Mouse (Mus musculus): Measurements from ENCODE around the gene Usp2. TPM values are rescaled to one million over a fixed set of nuclear protein-coding genes. Genes with fewer than 3 reads are reported as not detected.

Usp2 gene
- total RNA-seq (2021), result 10 to 100 TPM; 30.2 to 31.9 TPM

- peak; percentile 99 for DNase-seq
- intact Hi-C loops (cut with DNase I), result loop anchor here (2.0 kb wide), 1 partner anchor 24 kb away; the partner anchor contains the start of gene Thy1
These were observed at the start of gene Usp2 for GRCm38 (mm10) chr9:44066785-44067225. Gene Usp2, plus strand, starts transcription at chr9:44067021.

DNA sequence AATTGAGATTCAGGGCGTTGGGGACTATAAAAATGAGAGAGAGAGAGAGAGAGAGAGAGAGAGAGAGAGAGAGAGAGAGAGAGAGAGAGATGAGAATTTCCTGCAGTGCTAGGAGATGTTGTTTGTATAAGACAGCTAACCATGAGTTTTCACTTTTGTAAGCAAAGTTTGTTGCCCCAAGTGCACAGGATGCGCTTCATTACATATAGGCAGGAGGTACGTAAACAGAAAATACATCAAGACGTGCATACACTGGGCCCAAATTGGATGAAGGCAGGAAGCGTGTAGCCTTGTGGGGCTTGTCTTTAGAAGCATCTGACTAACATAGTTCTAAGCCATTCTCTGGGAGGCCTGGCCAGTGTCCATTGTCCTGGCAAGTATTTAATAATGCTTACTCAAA, 49.0 kb upstream of the Usp2 start:
- intact Hi-C loops (cut with DNase I), result no loop called here
- DNase-seq, result no peak

DNA sequence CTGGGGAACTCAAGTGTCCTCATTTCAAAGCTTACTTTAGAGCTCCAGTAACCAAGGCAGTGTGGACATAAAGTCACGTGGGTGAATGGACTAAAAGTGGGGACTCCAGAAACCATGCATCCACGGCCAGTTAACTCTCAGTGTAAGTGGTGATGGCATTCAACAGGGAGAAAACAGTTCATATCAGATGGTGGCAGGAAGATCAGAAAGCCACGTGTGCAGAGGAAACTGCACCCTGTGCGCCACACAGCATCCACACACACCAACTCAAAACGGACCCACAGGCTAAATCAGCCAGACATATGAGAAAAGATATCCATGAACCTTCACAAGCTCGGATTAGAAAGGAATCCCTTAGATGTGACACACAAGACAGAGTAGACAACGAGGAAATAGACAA, 46.8 kb upstream of the Usp2 start:
- intact Hi-C loops (cut with DNase I), result no loop called here
- no peak for DNase-seq

DNA sequence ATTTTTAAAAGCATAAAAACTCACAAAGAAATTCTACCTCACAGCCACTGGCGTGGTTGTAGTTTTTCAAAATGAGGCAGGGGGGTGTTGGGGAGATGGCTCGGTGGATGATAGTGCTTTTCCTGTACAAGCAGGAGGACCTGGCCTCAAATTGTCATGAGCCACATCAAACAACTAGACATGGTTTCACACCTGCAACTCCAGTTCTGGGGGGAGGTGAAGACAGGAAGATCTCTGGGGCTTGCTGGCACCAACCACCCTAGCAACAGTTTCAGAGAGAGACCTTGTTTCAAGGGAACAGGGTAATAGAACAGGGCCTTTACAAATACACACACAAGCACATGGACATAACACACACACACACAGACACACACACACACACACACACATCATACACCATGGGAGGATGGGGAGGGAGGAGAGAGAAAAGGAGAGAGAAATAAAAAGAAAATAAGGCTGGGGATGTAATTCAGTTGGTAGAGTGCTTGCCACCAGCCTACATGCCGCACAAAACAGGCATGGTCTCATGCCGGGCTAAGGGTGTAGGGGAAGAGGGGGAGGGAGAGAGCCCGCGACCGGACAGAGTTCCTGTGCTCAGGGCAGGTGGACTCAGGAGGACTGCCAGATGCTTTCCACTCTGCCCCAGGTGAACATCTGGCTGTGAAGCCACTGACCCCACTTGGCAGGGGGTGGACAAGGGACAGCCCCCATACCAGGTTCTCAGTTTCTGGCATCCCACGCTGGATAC, 44.5 kb upstream of the Usp2 start:
- intact Hi-C loops (cut with DNase I), result no loop called here
- no peak for DNase-seq

GRCm38 (mm10) chr9:44024096-44024495, 42.7 kb upstream of the Usp2 start:
- DNase-seq, result no peak
- intact Hi-C loops (cut with DNase I), result no loop called here

- intact Hi-C loops (cut with DNase I), result no loop called here
- DNase-seq, result no peak
These were observed 37.1 kb upstream of the Usp2 start for GRCm38 (mm10) chr9:44029580-44030236.

DNA sequence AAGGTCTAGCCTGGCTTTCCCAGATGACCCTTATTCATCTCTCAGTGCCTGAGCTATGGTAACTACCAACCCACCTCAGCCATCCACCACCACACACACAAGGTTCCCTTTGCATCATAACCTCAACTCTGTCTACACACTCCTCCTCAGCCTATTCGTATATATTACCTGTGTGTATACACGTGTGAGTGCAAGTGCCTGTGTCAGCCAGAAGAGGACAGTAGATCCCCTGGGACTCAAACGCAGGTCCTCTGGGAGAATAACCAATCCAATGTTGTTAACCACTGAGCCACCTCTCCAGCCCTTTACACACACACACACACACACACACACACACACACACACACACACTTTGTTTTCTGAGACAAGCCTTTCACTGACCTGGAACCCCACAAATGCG, 36.2 kb upstream of the Usp2 start:
- intact Hi-C loops (cut with DNase I), result no loop called here
- DNase-seq, result no peak

- DNase-seq, result no peak
- intact Hi-C loops (cut with DNase I), result no loop called here
These were observed 35.7 kb upstream of the Usp2 start for GRCm38 (mm10) chr9:44031079-44031478.

DNA sequence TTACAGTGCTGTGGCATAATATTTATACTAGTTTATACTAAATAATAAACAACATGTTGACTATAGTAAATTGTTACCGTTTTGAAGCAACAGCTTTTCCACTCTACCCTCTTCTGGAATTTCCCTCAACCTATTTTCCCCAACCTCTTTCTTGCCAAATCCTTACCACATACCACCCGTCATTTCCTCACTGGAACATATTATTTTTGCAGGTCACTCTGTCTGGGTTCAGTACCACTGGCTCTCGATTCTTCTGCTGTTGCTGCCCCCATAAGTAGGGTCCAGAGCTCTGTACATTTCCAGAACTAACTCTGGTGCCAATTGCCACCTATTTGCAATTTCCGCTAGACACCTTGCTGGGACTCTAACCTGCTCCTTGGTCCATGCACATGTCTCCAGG, 34.9 kb upstream of the Usp2 start:
- intact Hi-C loops (cut with DNase I), result no loop called here
- DNase-seq, result no peak

DNA sequence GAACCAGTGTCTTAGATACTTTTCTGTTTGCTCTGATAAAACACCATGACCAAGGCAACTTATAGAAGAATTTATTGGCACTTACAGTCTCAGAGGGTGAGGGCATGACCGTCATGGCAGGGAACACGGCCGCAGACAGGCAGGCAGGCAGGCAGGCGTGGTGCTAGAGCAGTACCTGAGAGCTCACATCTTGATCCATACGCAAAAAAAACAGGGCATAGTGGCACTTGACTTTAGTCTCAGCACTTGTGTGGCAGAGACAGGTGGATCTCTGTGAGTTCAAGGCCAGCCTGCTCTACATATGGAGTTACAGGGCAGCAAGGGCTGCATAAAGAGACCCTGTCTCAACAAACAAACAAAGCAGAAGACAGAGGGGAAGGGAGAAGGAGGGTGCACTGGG, 33.5 kb upstream of the Usp2 start:
- DNase-seq, result no peak
- intact Hi-C loops (cut with DNase I), result no loop called here

GRCm38 (mm10) chr9:44033957-44034727, 32.7 kb upstream of the Usp2 start:
- no peak for DNase-seq
- intact Hi-C loops (cut with DNase I), result no loop called here

GRCm38 (mm10) chr9:44037106-44037505, 29.7 kb upstream of the Usp2 start:
- no peak for DNase-seq
- intact Hi-C loops (cut with DNase I), result no loop called here

DNA sequence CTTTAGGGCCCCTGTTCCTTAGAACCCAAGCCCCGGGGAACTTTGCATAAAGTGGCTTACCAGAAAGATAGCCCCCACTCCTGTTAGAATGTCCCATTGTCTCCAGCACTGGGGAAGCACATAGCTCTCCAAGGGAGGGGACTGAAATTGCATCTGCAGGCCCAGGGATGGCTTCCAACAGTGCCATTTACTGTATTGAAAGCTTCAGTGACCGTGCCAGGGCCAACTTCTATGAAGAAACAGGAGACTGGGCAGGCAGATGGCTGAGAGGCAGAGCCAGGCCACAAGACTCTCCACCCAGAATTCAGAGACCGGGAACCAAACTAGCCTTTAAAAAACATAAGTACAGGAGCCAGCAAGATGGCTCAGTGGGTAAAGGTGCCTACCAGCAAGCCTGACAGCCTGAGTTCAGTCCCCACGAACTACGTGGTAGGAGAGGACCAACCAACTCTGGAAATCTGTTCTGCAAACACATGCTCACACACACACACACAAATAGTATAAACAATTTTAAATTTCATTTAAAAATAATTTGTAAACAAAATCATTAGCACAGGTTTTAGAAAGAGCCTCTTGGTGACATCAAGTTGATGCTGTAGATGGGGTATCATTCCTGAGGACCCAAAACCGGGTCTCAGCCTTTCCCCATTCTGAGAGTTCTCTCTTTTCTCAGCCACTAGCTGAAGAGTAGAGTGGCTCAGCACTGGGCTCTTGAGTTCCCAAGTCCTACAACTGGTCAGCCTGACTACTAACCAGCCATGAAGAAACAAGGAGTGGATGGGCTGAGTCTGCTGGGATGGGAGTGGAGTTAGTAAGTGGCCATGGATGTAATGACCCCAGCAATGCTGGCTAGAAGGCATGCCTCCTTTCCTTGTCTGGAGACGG, 25.1 kb upstream of the Usp2 start:
- intact Hi-C loops (cut with DNase I), result loop anchor here (2.0 to 5.0 kb wide), 2 partner anchors 25 to 54 kb away; partner anchors contain the start of gene Usp2
- peak; percentile 49 for DNase-seq

DNA sequence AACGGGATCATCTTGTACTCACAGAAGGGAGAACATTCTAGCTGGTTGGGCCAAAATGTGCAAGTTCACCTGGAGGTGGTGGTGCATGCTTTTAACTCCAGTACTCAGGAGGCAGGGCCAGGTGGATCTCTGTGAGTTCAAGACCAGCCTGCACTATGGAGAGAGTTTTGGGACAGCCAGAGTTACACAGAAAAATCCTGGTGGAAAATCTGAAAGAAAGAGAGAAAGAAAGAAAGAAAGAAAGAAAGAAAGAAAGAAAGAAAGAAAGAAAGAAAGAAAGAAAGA, 24.5 kb upstream of the Usp2 start:
- intact Hi-C loops (cut with DNase I), result loop anchor here (2.0 to 5.0 kb wide), 2 partner anchors 24 to 55 kb away; partner anchors contain the start of gene Usp2
- DNase-seq, result no peak

DNA sequence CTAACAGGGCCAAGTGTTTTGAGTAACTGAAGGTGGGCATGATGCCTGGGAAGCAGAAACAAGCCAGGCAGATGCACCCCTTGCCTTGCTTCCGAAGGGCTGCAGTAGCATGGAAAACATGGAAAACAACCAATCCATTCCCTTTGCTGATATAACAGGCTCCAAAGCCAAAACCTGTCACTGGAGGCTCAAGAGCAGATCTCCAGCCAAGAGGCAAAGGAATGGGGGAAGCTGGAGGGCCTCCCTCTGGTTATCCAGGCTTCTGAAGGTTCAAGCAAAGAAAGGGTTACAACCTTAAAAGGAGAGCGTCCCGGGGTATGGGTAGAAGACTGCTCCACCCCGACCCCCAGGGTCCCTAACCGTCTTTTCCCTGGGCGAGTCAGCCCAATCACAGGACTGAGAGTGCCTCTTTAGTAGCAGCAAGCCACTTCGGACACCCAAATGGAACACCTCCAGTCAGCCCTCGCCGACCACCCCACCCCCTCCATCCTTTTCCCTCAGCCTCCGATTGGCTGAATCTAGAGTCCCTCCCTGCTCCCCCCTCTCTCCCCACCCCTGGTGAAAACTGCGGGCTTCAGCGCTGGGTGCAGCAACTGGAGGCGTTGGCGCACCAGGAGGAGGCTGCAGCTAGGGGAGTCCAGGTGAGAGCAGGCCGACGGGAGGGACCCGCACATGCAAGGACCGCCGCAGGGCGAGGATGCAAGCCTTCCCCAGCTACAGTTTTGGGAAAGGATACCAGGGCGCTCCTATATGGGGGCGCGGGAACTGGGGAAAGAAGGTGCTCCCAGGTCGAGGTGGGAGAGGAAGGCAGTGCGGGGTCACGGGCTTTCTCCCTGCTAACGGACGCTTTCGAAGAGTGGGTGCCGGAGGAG, 23.7 kb upstream of the Usp2 start, which contains the start of gene Thy1:
TSS of gene Thy1 (plus strand) at position 549 of the 872 bp plus-strand sequence.
- intact Hi-C loops (cut with DNase I), result loop anchor here (2.0 to 5.0 kb wide), 2 partner anchors 24 to 56 kb away; partner anchors contain the start of gene Usp2

DNA sequence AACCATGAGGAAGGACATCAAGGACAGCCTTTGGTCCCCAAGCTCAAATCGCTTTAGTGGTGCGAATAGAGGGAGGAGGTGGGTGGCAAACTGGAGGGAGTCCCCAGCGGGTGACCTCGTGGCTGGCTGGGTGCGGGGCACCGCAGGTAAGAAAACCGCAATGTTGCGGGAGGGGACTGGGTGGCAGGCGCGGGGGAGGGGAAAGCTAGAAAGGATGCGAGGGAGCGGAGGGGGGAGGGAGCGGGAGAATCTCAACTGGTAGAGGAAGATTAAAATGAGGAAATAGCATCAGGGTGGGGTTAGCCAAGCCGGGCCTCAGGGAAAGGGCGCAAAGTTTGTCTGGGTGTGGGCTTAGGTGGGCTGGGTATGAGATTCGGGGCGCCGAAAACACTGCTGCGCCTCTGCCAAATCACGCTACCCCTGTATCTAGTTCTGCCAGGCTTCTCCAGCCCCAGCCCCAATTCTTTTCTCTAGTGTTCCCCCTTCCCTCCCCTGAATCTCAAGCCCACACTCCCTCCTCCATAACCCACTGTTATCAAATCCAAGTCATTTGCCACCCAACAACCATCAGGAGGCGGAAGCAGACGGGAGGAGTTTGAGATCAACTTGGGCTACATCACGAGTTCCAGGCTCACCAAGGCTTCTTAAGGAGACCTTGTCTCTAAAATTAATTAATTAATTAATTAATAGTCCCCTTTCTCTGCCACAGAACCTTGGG, 23.0 kb upstream of the Usp2 start:
- intact Hi-C loops (cut with DNase I), result loop anchor here (2.0 to 5.0 kb wide), 2 partner anchors 23 to 57 kb away; partner anchors contain the start of gene Usp2
- no peak for DNase-seq

More for the DNA sequence above, 23.7 kb upstream of the Usp2 start, which contains the start of gene Thy1:
- DNase-seq, result peak; percentile 63

DNA sequence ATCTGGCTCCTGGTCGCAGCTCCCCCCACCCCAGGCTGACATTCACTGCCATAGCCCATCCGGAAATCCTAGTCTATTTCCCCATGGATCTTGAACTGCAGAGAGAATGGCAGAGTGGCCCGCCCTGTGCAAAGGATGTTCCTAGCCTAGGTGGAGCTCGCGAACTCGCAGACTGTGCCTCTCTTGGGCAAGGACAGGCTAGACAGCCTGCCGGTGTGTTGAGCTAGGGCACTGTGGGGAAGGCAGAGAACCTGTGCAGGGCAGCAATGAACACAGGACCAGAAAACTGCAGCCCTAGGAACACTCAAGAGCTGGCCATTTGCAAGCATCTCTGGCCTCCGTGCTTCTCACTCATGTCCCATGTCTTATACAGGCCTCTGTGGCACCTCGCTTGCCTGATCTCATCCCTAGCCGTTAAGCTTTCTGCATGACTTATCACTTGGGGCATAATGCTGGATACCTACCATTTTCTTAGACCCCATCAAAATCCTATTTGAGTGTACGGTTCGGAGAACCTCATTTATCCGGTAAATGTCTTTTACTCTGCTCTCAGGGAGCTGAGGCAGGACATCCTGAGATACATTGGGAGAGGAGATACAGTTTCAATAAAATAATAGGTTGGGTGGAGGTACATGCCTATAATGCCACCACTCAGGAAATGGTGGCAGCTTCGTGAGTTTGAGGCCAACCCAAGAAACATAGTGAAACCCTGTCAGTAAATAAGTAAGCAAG, 22.2 kb upstream of the Usp2 start:
- no peak for DNase-seq
- intact Hi-C loops (cut with DNase I), result loop anchor here (5.0 kb wide), 1 partner anchor 57 kb away; no protein-coding TSS in a partner anchor

Measured in left cerebral cortex, postnatal 4 days (tissue).